Mouse (Mus musculus) spleen, adult 2 months (tissue): ENCODE measurements around the gene Bid. TPM values are rescaled to one million over a fixed set of nuclear protein-coding genes. Genes with fewer than 3 reads are reported as not detected.
"Not testable (repeated sequence)": the region's sequence is repeated elsewhere in the genome, so short reads cannot be mapped to it uniquely, and the experiment has no call there.

Experiments used
- DNase-seq, 2 experiments: peaks; one replicate each; pipeline versions ENCODE4 v3.0.0 to v3.0.0-alpha.2; 2012 to 2021; ENCODE audit warnings: low spot score in 2 of 2, low read depth in 1 of 2
- H3K27ac ChIP-seq: fragments of 200-500 bp; 2 replicates; pipeline ENCODE4 v1.5.1; 2012; ENCODE audit warnings: low read length, inconsistent platforms; ENCODE audit not compliant: insufficient read depth
- H3K27me3 ChIP-seq: fragments of 200-500 bp; 2 replicates; pipeline ENCODE4 v1.6.1; 2012; ENCODE audit warnings: mild to moderate bottlenecking, moderate library complexity, low read length, inconsistent platforms; ENCODE audit not compliant: control insufficient read depth, insufficient read depth
- H3K36me3 ChIP-seq: fragments of 200-500 bp; 2 replicates; pipeline ENCODE4 v1.6.1; 2012; ENCODE audit warnings: mild to moderate bottlenecking, low read length, inconsistent platforms; ENCODE audit not compliant: control insufficient read depth, insufficient read depth
- H3K4me1 ChIP-seq: fragments of 200-500 bp; 2 replicates; pipeline ENCODE4 v1.6.1; 2011; ENCODE audit warnings: inconsistent platforms; ENCODE audit not compliant: control insufficient read depth, insufficient read depth, insufficient read length
- H3K4me3 ChIP-seq: fragments of 200-500 bp; 2 replicates; pipeline ENCODE4 v1.5.1; 2011; ENCODE audit warnings: mild to moderate bottlenecking, inconsistent platforms; ENCODE audit not compliant: insufficient read depth, insufficient read length; ENCODE audit errors: extremely low read depth
- CTCF ChIP-seq: fragments of 200-500 bp; IDR thresholded peaks from 2 replicates; pipeline ENCODE4 v1.5.1; 2011; ENCODE audit warnings: mild to moderate bottlenecking, inconsistent platforms; ENCODE audit not compliant: insufficient read depth, insufficient read length, insufficient replicate concordance; ENCODE audit errors: extremely low read depth
- POLR2A ChIP-seq: fragments of 200-500 bp; IDR thresholded peaks from 2 replicates; pipeline ENCODE4 v1.6.1; 2011; ENCODE audit warnings: low read depth, low read length, inconsistent platforms
- WGBS: fragments of 180-500 bp; shearing (Covaris S2); methylation state at CpG from one replicate; pipeline ENCODE4 v1.1.7; 2018; 5-methylcytosine and 5-hydroxymethylcytosine counted together
- polyA plus RNA-seq: library from polyadenylated mRNA; depleted of rRNA; stranded (reverse); fragments of >200 nt; gene quantifications from 2 replicates; pipeline ENCODE4 v1.2.3, GENCODE M21; 2012

The Bid gene
- polyA plus RNA-seq, 1 experiment = 23.6 TPM

- 82% methylated on average over 2 of the region's 2 CpGs for WGBS
- Histone ChIP-seq H3K4me3 (no peak overlapping the region), H3K27ac (no peak overlapping the region), H3K4me1 (peaks cover 12% of the 10 kb centered on the region; the same call in 1 of the 2 replicates), H3K27me3 (no peaks in the 10 kb centered on the region), H3K36me3 (no peaks in the 10 kb centered on the region)
- no peak for DNase-seq
- no peak for TF ChIP-seq POLR2A
- no peak for TF ChIP-seq CTCF
Observed at GRCm38 (mm10) chr6:120926880-120927279, 10.2 kb upstream of the Bid start.

- DNase-seq, H3K27ac ChIP-seq, H3K4me1 ChIP-seq, H3K27me3 ChIP-seq, H3K36me3 ChIP-seq, H3K4me3 ChIP-seq: not testable (repeated sequence)
- 78% methylated on average over 2 of the region's 2 CpGs for WGBS
Observed at GRCm38 (mm10) chr6:120924791-120925321, 8.2 kb upstream of the Bid start.

GRCm38 (mm10) chr6:120917975-120918374 lies 1.3 kb upstream of the Bid start:
- 68% methylated on average over 3 of the region's 3 CpGs for WGBS
- Histone ChIP-seq H3K4me3 (no peak overlapping the region), H3K27me3 (no peaks in the 10 kb centered on the region), H3K36me3 (no peaks in the 10 kb centered on the region), H3K4me1 (peaks cover 24% of the 10 kb centered on the region; the same call in 1 of the 2 replicates), H3K27ac (no peak overlapping the region)
- DNase-seq = no peak
- TF ChIP-seq POLR2A (no peak), CTCF (no peak)

- DNase-seq, H3K36me3 ChIP-seq, H3K27me3 ChIP-seq: not testable (repeated sequence)
- Histone ChIP-seq H3K27ac (peak overlapping the region; percentile 57; the same call in 1 of the 2 replicates), H3K4me3 (peak overlapping the region; percentile 82), H3K4me1 (peaks cover 25% of the 10 kb centered on the region; the same call in 1 of the 2 replicates)
- 24% methylated on average over 11 of the region's 14 CpGs for WGBS
Observed at GRCm38 (mm10) chr6:120916972-120917881, 574 bp upstream of the Bid start.

- peak overlapping the region; percentile 82 for H3K4me3 ChIP-seq
- WGBS = 32% methylated on average over 2 of the region's 2 CpGs
- H3K27ac ChIP-seq = peak overlapping the region; percentile 75
- DNase-seq = no peak
- peaks cover 30% of the 10 kb centered on the region; the same call in 1 of the 2 replicates for H3K4me1 ChIP-seq
- H3K36me3 ChIP-seq = no peaks in the 10 kb centered on the region
- TF ChIP-seq POLR2A = no peak
- no peak for TF ChIP-seq CTCF
- H3K27me3 ChIP-seq = no peaks in the 10 kb centered on the region
Observed at GRCm38 (mm10) chr6:120915649-120915975, 1.0 kb downstream of the Bid start.

- H3K4me1 ChIP-seq = peaks cover 30% of the 10 kb centered on the region; the same call in 1 of the 2 replicates
- no peaks in the 10 kb centered on the region for H3K27me3 ChIP-seq
- WGBS = 5% methylated on average over 9 of the region's 9 CpGs
- TF ChIP-seq POLR2A (no peak), CTCF (peak; percentile 19; the same call in 1 of the 2 replicates)
- no peaks in the 10 kb centered on the region for H3K36me3 ChIP-seq
- H3K4me3 ChIP-seq = peak overlapping the region; percentile 21; the same call in 1 of the 2 replicates
- peak overlapping the region; percentile 75 for H3K27ac ChIP-seq
- DNase-seq = peak; percentile 75 to 79
Observed at GRCm38 (mm10) chr6:120914911-120915648, 1.6 kb downstream of the Bid start.

- TF ChIP-seq POLR2A (no peak), CTCF (no peak)
- peaks cover 30% of the 10 kb centered on the region; the same call in 1 of the 2 replicates for H3K4me1 ChIP-seq
- no peaks in the 10 kb centered on the region for H3K27me3 ChIP-seq
- WGBS = 48% methylated on average over 4 of the region's 4 CpGs
- no peak for DNase-seq
- no peaks in the 10 kb centered on the region for H3K36me3 ChIP-seq
- peak overlapping the region; percentile 5; the same call in 1 of the 2 replicates for H3K4me3 ChIP-seq
- H3K27ac ChIP-seq = peak overlapping the region; percentile 72
Observed at GRCm38 (mm10) chr6:120914533-120914910, 2.1 kb downstream of the Bid start.
